Mouse (Mus musculus): ENCODE results near the gene Bahcc1. TPM values are rescaled to one million over a fixed set of nuclear protein-coding genes. Genes with fewer than 3 reads are reported as not detected.

Bahcc1 gene
- polyA plus RNA-seq, 1 experiment from 2014 or later: 19.7 TPM

DNA sequence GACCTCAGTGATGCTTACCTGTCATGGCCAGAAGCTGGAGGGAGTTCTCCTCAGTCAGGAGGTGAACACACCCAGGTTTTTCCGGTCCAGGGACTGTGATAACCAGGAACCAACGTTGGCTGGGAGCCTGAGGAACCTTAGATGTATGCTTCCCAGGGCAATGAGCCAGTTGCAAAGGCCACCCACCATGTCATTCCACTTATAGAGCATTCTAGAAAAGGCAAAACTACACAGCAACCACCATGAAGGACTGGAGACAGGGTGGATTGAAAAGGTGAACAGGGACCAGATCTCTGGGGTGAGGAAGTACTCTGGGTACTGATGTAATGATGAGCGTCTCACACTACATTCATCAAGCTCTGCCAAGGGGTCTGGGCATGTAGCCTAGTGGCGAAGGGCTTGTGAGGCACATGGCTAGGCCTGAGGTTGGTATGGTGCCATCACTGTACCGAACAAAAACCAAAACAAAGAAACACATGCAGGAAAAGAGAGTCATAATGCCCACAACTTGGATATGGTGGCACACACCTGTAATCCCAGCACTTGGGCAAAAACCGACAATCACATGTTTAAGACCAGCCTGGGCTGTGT, 102.8 kb downstream of the Bahcc1 start:
- Histone ChIP-seq H3K4me3 (ENCODE audit: low read depth, low read length) (no peak overlapping the region), H3K9me3 (ENCODE audit: control insufficient read depth, low read length) (no peaks in the 10 kb centered on the region), H3K27ac (ENCODE audit: low read depth, low read length) (no peak overlapping the region), H3K9ac (ENCODE audit: low read length) (no peak overlapping the region), H3K27me3 (ENCODE audit: control insufficient read depth, insufficient read depth, low read length) (no peaks in the 10 kb centered on the region), H3K36me3 (ENCODE audit: control insufficient read depth, insufficient read depth, low read length) (no peaks in the 10 kb centered on the region), H3K4me1 (ENCODE audit: control insufficient read depth, insufficient read depth, low read length) (no peaks in the 10 kb centered on the region), H3K4me2 (ENCODE audit: low read depth) (no peak overlapping the region)
- DNase-seq (ENCODE audit: low spot score) (no peak), ATAC-seq (ENCODE audit: insufficient read depth, low FRiP score, low TSS enrichment) (no peak)
- WGBS: 85% methylated on average over 6 of the region's 6 CpGs

DNA sequence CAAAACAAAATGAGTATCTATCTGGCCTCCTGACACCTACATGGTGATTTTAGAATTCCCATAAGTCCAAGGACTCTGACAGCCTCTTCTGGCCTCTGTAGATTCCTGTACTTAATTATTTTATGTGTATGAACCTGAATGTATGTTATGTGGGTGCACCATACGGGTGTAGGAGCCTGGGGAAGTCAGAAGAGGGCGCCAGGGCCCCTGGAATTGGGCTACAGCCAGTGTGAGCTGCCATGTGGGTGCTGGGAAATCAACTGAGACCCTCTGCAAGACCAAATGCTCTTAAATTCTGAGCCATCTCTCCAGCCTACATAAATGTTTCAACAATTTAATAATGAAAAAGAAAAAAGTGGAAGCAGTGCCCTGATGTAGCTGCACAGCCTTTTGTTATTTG, 104.7 kb downstream of the Bahcc1 start:
- Histone ChIP-seq H3K27ac (ENCODE audit: low read depth, low read length) (no peak overlapping the region), H3K9ac (ENCODE audit: low read length) (no peak overlapping the region), H3K27me3 (ENCODE audit: control insufficient read depth, insufficient read depth, low read length) (no peaks in the 10 kb centered on the region), H3K36me3 (ENCODE audit: control insufficient read depth, insufficient read depth, low read length) (no peaks in the 10 kb centered on the region), H3K4me2 (ENCODE audit: low read depth) (no peak overlapping the region), H3K4me1 (ENCODE audit: control insufficient read depth, insufficient read depth, low read length) (no peaks in the 10 kb centered on the region), H3K9me3 (ENCODE audit: control insufficient read depth, low read length) (no peaks in the 10 kb centered on the region), H3K4me3 (ENCODE audit: low read depth, low read length) (no peak overlapping the region)
- no peak for ATAC-seq (ENCODE audit: insufficient read depth, low FRiP score, low TSS enrichment)
- no peak for DNase-seq (ENCODE audit: low spot score)
- WGBS: 43% methylated on average over 2 of the region's 2 CpGs

DNA sequence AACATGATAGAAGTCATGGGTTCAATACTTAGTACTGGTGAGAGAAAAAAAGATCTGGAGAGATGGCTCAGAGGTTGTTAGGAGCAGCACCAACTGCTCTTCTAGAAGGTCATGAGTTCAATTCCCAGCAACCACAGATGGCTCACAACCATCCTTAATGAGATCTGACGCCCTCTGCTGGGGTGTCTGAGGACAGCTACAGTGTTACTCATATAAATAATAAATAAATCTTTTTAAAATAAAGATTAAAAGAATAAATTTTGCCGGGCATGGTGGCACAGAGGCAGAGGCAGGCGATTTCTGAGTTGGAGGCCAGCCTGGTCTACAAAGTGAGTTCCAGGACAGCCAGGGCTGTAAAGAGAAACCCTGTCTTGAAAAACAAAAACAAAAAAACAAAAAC, 106.0 kb downstream of the Bahcc1 start:
- Histone ChIP-seq H3K4me3 (ENCODE audit: low read depth, low read length) (no peak overlapping the region), H3K9ac (ENCODE audit: low read length) (no peak overlapping the region), H3K36me3 (ENCODE audit: control insufficient read depth, insufficient read depth, low read length) (no peaks in the 10 kb centered on the region), H3K9me3 (ENCODE audit: control insufficient read depth, low read length) (no peaks in the 10 kb centered on the region), H3K4me1 (ENCODE audit: control insufficient read depth, insufficient read depth, low read length) (no peaks in the 10 kb centered on the region), H3K4me2 (ENCODE audit: low read depth) (no peak overlapping the region), H3K27me3 (ENCODE audit: control insufficient read depth, insufficient read depth, low read length) (no peaks in the 10 kb centered on the region), H3K27ac (ENCODE audit: low read depth, low read length) (no peak overlapping the region)
- ATAC-seq (ENCODE audit: insufficient read depth, low FRiP score, low TSS enrichment): no peak
- no peak for DNase-seq (ENCODE audit: low spot score)
- 70% methylated on average over 3 of the region's 3 CpGs for WGBS

DNA sequence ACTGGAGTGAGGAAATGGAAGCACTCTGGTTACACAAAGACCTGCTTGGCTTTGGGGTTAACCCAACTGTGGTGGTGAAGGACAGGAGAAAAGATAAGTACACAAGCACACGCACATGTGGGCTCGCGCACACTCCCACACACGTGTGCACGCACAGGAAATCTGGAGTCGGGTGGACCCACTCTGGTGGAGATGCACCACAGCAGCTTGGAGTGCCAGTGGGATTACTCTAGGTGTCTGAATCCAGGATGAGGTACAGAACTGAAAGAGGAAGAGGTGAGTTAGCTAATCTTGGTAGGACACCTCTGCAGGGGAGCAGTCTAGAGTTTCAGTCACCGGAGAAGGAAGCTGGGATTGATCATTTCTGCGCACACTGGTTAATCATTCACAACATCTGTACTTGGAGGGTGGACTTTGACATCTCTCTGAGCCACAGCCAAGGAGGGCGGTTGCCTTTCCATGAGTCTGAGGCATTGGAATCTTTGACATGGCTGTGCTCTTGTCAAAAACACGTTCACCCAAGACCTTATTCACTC, 107.3 kb downstream of the Bahcc1 start:
- peak; percentile 9 for DNase-seq (ENCODE audit: low spot score)
- Histone ChIP-seq H3K27ac (ENCODE audit: low read depth, low read length) (no peak overlapping the region), H3K9ac (ENCODE audit: low read length) (no peak overlapping the region), H3K27me3 (ENCODE audit: control insufficient read depth, insufficient read depth, low read length) (no peaks in the 10 kb centered on the region), H3K36me3 (ENCODE audit: control insufficient read depth, insufficient read depth, low read length) (no peaks in the 10 kb centered on the region), H3K4me3 (ENCODE audit: low read depth, low read length) (no peak overlapping the region), H3K9me3 (ENCODE audit: control insufficient read depth, low read length) (no peaks in the 10 kb centered on the region), H3K4me2 (ENCODE audit: low read depth) (no peak overlapping the region), H3K4me1 (ENCODE audit: control insufficient read depth, insufficient read depth, low read length) (no peaks in the 10 kb centered on the region)
- WGBS: 87% methylated on average over 10 of the region's 10 CpGs
- no peak for ATAC-seq (ENCODE audit: insufficient read depth, low FRiP score, low TSS enrichment)

DNA sequence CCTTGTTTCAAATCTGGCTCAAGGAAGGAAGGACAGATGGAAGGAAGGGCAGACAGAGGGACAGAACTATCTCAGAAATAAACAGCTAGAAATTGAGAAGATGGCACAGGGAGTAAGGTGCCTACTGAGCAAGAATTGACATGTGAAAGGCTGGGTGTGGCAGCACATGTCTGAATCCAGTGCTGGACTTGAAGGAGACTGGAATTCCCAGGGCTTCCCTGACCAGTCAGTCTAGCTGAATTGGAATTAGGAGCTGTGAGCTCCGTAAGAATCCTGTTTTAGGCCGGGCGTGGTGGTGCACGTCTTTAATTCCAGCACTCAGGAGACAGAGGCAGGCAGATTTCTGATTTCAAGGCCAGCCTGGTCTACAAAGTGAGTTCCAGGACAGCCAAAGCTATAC, 108.9 kb downstream of the Bahcc1 start:
- DNase-seq (ENCODE audit: low spot score) (peak; percentile 3), ATAC-seq (ENCODE audit: insufficient read depth, low FRiP score, low TSS enrichment) (no peak)
- WGBS: 90% methylated on average over 4 of the region's 4 CpGs
- Histone ChIP-seq H3K4me1 (ENCODE audit: control insufficient read depth, insufficient read depth, low read length) (no peaks in the 10 kb centered on the region), H3K27me3 (ENCODE audit: control insufficient read depth, insufficient read depth, low read length) (no peaks in the 10 kb centered on the region), H3K4me2 (ENCODE audit: low read depth) (no peak overlapping the region), H3K27ac (ENCODE audit: low read depth, low read length) (no peak overlapping the region), H3K4me3 (ENCODE audit: low read depth, low read length) (no peak overlapping the region), H3K9me3 (ENCODE audit: control insufficient read depth, low read length) (no peaks in the 10 kb centered on the region), H3K9ac (ENCODE audit: low read length) (no peak overlapping the region), H3K36me3 (ENCODE audit: control insufficient read depth, insufficient read depth, low read length) (0 out of 2 replicates have a peak, but pooled peaks cover 2% of the 10 kb centered on the region)

Small RNAs within 50 kb of the gene (microRNA-seq; reads per million reads assigned to microRNA genes)
- not detected for gene Gm47297

Other genes starting within 250 kb of the Bahcc1 start
- gene Aatk, start 185.8 kb upstream of the Bahcc1 start, polyA plus RNA-seq (2014; fragmentation: Nextera tagmentation; extraction: Ambion mirVana): 3.0 and 5.1 TPM in 2 replicates
- gene Cep131, start 146.1 kb upstream of the Bahcc1 start, polyA plus RNA-seq (2014; fragmentation: Nextera tagmentation; extraction: Ambion mirVana): 28.4 and 32.2 TPM in 2 replicates
- 16.9 and 18.8 TPM in 2 replicates for gene Tepsin, start 134.2 kb upstream of the Bahcc1 start, polyA plus RNA-seq (2014; fragmentation: Nextera tagmentation; extraction: Ambion mirVana)
- 65.7 and 70.7 TPM in 2 replicates for gene Ndufaf8, start 134.0 kb upstream of the Bahcc1 start, polyA plus RNA-seq (2014; fragmentation: Nextera tagmentation; extraction: Ambion mirVana)
- 74.2 and 79.1 TPM in 2 replicates for gene Slc38a10, start 81.6 kb upstream of the Bahcc1 start, polyA plus RNA-seq (2014; fragmentation: Nextera tagmentation; extraction: Ambion mirVana)
- 3,675 and 3,804 TPM in 2 replicates for gene Actg1, start 115.6 kb downstream of the Bahcc1 start, polyA plus RNA-seq (2014; fragmentation: Nextera tagmentation; extraction: Ambion mirVana)
- gene Fscn2, start 128.6 kb downstream of the Bahcc1 start, polyA plus RNA-seq (2014; fragmentation: Nextera tagmentation; extraction: Ambion mirVana): 0.42 and 0.81 TPM in 2 replicates
- 34.5 and 39.5 TPM in 2 replicates for gene Faap100, start 145.8 kb downstream of the Bahcc1 start, polyA plus RNA-seq (2014; fragmentation: Nextera tagmentation; extraction: Ambion mirVana)
- gene Nploc4, start 204.8 kb downstream of the Bahcc1 start, polyA plus RNA-seq (2014; fragmentation: Nextera tagmentation; extraction: Ambion mirVana): 44.7 and 51.0 TPM in 2 replicates
- not detected in 2 replicates for gene Tspan10, start 209.7 kb downstream of the Bahcc1 start, polyA plus RNA-seq (2014; fragmentation: Nextera tagmentation; extraction: Ambion mirVana)
- 0.65 TPM in 1 of 2 replicates, not detected in the other for gene Pde6g, start 220.6 kb downstream of the Bahcc1 start, polyA plus RNA-seq (2014; fragmentation: Nextera tagmentation; extraction: Ambion mirVana)
- gene Oxld1, start 225.1 kb downstream of the Bahcc1 start, polyA plus RNA-seq (2014; fragmentation: Nextera tagmentation; extraction: Ambion mirVana): 12.0 and 14.4 TPM in 2 replicates
- gene Ccdc137, start 225.2 kb downstream of the Bahcc1 start, polyA plus RNA-seq (2014; fragmentation: Nextera tagmentation; extraction: Ambion mirVana): 26.4 and 29.0 TPM in 2 replicates
- 61.2 and 65.7 TPM in 2 replicates for gene Arl16, start 234.7 kb downstream of the Bahcc1 start, polyA plus RNA-seq (2014; fragmentation: Nextera tagmentation; extraction: Ambion mirVana)

Measured in neural tube, embryonic 11.5 days (tissue).